Mouse (Mus musculus): ENCODE measurements around the gene 0610010F05Rik.

0610010F05Rik gene

DNA sequence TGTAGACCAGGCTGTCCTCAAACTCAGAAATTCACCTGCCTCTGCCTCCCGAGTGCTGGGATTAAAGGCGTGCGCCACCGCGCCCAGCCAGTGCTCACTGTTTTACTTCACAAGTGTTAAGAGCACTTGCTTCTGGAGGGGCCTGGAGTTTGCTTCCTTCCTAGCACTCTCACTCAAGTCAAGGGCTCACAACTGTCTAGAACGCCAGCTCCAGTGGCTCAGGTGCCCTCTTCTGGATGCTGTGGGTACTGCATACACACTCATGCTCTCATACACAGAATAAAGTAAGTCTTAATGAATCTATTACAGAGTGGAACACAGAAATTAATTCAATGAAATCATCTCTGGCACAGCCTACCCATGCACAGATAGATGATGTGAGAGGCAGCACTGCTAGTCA lies 67.7 kb downstream of the 0610010F05Rik start:
- DNase-seq (ENCODE audit: low spot score) = peak; percentile 35

DNA sequence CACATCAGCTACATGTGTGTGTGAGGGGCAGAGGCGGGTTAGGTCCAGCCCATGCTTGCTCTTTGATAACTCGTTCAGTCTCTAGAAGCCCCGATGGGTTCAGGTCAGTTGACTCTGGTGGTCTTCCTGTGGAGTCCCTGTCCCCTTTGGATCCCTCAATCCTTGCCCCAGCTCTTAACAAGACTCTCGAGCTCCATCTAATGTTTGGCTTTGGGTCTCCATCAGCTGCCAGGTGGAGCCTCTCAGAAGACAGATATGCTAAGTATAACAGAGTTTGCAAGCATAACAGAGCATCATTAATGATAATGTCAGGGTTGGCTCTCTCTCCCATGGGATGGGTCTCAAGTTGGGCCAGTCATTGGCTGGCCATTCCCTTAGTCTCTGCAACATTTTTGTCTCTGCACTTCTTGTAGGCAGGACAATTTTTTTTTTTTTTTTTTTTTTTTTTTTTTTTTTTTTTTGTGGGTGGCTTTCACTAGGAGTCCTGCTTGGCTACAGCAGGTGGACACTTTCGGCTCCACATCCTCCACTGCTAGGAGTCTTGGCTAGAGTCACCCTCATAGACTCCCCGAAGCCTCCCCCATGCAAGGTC lies 76.3 kb downstream of the 0610010F05Rik start:
- no peak for DNase-seq (ENCODE audit: low spot score)

DNA sequence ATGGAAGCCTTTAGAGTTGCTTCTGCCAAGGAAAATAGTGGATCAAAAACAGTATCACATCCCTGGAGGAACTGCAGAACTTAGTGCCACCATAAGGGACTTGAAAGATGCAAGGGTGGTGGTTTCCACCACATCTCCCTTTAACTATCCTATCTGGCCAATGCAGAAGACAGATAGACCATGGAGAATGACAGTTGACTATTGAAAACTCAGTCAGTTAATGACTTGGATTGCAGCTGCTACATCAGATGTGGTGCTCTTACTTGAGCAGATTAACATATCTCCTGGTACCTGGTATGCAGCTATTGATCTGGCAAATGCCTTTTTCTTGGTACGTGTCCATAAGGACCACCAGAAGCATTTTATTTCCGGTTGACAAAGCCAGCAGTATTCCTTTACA lies 96.0 kb downstream of the 0610010F05Rik start:
- no peak for DNase-seq (ENCODE audit: low spot score)

DNA sequence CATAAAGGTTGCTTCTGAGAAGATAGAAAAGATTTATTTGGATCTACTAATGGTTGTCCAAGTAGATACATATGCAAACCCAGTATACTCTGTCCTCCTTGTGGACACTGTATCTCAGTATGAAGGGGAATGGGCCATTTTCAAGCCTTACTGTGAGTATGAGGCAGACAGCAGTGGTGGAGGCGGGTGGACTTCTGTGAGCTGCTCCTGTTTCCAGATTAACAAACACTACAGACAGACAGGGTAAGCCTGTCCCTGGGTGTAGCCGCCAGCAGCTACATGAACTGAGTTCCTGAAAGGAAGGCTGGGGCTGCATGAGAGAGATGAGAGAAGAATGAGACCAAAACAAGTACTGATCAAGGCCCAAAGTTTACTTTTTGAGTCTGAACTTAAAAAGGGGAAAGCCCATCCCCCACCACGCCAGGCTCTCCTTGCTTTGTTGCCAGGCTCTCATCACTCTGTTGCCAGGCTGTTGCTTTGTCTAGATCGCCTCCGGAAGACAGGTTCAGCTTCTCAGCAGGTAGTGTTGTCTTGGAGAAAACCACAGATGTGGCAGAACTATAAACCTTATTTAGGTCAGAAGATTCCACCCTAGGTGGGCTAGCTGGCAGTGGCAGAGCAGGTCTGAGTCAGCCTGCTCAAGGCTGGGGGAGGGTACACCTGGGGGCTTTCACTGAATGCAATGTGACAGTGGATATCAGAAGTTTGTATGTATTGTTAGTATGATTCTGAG lies 112.8 kb downstream of the 0610010F05Rik start, which contains the start of gene 1700093K21Rik:
Gene 1700093K21Rik (minus strand): TSS at position 683 of the 733 bp plus-strand sequence.
- no peak for DNase-seq (ENCODE audit: low spot score)

DNA sequence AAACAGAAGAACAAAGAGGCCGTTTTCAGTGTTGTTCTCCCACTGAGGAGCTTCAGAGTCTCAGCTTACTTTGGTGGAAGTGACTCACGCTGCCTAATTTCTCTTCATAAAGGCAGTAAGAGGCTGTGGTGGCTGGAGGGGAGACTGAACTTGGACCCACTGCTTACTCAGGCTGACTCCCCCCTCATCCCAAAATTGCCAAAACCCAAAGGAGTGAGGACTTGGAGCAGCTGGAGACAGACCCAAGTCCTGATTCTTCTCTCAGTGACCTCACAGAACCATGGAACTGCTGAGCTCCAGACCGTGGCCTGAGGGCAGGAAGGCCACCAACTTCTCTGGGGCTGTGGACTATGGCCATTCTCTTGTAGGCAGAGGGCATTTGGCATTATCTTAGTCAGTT lies 114.5 kb downstream of the 0610010F05Rik start:
- no peak for DNase-seq (ENCODE audit: low spot score)

DNA sequence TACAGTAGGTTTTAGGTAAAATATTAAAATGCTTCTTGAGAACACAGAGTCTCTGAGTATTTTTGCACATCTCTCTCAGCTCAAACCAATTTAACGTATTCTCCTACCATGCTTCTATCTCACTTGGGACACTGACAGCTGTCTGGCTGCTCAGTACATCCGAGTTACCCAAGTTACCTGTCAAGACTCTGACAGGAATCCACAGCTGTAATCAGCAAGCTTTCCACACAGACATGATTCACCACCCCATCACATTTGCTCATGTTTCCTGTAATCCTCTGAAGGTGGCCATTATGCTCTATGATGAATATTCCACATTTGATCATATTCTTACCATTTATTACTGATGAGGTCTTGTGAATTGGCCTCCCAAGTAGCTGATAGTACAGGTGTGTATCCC lies 118.1 kb downstream of the 0610010F05Rik start:
- no peak for DNase-seq (ENCODE audit: low spot score)

All from testis, postnatal 14 days (tissue).